Mouse (Mus musculus): Measurements from ENCODE around the gene Gmds.

Gene Gmds

GRCm38 (mm10) chr13:31808804-31809420, 529.6 kb downstream of the Gmds start:
- no peak for DNase-seq

GRCm38 (mm10) chr13:31808116-31808803, 530.3 kb downstream of the Gmds start:
- no peak for DNase-seq

DNA sequence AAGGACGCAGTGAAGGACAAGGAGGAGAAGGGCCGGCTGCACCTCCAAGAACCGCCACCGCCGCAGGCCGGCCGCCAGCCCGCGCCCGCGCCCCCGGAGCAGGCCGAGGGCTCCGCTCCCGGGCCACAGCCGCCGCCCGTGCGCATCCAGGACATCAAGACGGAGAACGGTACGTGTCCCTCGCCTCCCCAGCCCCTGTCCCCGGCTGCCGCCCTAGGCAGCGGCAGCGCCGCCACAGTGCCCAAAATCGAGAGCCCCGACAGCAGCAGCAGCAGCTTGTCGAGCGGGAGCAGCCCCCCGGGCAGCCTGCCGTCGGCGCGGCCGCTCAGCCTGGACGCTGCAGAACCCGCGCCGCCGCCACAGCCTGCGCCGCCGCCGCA, 530.8 kb downstream of the Gmds start:
- DNase-seq = no peak

GRCm38 (mm10) chr13:31806890-31807735, 531.4 kb downstream of the Gmds start:
- DNase-seq = no peak

- DNase-seq = no peak
These were observed 532.1 kb downstream of the Gmds start, which contains the start of gene Foxc1 for GRCm38 (mm10) chr13:31806428-31806832. Gene Foxc1, plus strand, starts transcription at chr13:31806633.

GRCm38 (mm10) chr13:31805831-31806427, 532.6 kb downstream of the Gmds start:
- DNase-seq = no peak

DNA sequence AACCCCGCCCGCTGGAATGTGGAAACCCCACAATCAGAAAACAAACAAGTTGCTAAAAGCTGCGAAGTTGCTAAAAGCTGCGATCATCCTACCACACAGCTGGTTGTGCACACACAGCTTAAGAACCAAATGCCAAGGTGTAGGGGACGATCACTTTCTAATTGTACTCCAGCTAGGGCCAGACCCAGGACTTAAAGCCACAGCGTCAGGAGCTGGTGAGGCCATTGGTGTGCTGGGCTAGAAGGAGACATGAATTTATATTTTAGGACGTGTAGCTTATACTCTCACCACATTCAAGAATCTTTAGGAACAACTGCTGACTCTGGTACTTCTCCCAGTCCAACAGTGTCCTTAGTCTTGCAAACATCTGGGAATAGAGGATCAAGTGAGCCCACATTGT, 534.0 kb downstream of the Gmds start:
- no peak for DNase-seq

GRCm38 (mm10) chr13:31803166-31804093, 535.1 kb downstream of the Gmds start:
- DNase-seq = no peak

DNA sequence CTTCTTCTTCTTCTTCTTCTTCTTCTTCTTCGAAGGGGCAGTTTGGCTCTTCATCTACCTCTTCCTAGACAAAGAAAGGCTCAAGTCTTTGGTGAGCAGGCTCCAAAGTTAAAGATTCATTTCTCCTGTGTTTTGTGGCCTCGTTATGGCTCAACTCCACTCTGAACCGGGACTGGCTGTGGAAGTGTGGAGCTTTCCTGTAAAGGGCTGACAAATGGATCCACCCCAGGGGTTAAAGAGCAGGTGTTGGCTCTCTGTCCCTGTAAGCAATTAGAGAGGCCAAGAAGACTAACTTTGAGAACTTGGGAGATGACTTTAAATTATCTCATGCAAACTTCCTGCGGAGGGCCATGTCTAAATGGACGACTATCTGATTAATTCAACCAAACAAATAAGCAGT, 536.1 kb downstream of the Gmds start:
- DNase-seq = no peak

- no peak for DNase-seq
These were observed 536.7 kb downstream of the Gmds start for GRCm38 (mm10) chr13:31801703-31802305.

DNA sequence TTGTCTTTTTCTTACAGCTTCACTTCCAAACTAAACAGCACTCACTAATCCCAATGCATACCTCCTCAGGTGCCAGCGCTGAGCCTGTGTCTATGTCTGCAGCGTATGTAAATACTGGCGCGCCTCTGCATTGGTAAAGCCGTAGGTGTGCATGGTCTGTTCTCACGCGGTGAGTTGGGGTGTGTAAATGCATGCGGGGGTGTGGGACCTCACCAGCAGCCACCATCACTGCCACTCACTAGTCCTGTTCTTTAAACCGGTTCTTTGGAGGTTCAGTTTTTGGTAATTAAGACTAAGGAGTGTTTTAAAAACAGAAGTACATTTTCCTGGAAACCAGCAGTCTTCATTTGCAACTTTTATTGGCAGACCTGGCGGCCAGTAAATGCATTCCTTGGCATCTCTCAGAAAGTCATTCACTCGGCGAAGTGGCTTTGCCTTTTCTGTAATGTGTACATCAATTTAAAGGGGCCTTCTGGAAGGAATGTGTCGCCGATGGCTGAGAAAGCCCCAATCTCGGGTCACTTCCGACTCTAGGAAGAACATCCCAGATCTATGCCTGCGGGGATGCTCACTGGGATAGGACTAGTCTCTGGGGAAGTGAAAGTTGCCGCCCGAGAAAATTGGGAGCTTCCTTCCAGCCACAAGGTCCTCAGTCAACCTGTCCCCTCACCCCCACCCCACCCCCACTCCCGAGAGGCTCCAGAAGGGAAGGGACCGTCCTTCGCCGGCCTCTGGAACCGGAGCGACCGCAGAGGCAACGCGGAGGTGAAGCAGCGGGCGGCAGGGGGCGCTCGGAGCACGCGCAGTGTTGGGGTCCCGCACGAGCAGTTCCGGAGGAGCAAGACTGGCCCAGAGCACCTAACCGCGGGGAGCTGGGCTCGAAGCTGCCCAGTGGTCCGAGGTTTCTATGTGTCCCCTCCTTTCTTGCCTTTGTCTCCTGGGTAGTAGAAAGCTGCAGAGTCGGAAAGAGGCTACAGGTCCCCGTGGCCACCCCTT, 537.7 kb downstream of the Gmds start:
- DNase-seq = peak; percentile 58

DNA sequence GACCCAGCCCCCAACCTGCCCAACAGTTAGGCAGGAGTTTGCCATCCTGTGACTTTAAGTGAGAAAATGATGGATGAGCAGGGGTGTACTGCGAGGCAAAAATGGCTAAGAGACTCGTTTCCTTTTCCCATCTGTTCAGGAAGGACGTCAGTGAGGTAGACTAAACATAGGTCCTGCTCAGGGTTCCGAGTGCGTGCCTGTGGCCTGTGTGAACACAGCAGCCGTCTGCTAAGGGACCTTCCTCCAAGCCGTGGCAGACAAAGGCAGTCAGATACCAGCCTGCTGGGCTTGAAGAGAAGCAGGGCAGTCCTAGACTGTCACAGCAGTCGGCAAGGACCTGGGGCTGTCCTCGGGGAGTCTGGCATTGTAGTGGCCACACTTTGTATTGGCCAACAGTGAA, 540.5 kb downstream of the Gmds start:
- no peak for DNase-seq

DNA sequence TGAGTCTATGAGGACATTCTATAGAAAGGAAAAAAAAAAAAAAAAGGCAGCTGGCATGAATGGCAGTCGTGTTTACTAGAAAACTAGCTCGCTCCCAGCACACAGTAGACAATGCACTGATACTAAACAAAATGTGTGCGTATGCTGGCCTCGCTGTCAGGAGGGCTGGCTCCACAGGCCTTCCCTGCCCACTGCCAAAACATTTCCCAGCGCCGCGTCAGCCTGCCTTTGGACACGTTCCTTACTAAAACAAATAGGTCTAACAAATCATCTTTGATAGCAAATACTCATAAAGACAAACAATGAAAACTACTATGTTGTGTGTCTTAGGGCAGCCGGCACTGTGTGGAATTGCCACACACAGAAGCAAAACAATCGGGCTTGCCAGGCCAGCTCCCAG, 541.2 kb downstream of the Gmds start:
- no peak for DNase-seq

DNA sequence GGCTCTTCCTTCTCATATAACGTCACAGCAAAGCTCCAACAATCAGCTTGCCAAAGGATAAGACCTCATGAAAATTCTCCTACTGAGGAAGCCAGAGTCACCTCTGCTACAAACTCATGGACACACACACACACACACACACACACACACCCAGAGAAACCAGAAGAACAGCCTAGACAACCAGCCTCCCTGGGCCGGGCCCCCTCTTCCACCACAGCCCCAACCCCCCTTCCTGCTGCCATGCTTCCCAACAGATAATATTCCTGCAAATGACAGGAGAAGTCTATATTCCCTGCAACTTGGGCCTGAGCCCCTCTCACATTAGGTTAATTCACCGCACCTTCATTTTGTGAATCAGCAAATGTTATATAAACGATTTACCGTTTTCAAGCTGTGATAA, 545.4 kb downstream of the Gmds start:
- DNase-seq = no peak

DNA sequence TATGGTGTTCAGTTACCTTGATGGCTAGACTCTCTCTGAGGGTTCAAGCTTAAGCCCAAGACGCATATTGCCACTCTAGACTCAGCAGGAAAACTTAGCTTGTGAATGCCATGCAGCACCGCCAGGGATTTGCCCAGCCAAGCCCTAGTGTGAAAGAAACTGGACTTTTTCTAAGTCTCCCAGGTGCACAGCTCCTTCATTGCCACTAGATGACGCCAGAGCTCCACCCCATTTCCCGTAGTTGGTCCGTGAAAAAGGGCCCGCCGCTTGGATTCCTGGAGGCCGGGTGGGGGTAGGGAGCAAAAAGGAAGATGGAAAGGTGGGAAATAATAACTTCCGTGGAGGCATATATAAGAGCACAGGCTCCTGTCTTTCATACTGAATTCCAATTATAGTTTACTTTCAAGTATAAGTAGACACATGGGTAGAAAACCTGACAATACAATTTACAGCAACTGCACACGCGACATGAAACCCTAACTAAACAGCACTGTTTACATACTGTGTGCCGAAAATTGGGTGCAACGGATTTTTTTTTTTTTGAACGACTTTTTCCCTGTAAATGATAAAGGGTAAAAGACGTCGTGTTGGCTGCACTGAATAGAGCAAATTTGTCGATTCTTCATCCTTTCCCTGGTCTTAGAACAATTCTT, 545.9 kb downstream of the Gmds start:
- DNase-seq = no peak

DNA sequence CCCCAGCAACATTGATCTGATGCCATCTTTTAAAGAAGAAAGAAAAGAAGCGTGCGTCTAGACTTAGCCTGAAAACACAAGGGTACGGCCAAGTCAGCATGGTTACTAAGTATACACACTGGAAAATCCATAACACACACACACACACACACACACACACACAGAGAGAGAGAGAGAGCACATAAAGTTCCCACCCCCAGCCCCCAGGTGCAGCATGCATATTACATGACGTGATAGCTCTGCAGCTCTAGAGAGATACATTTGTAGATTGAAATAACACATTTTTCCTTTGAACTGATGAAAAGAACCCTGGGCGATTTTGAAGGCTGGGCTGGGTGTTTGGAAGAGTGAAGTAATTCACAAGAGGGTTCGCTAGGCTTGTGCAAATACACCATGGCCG, 553.8 kb downstream of the Gmds start:
- DNase-seq = no peak

DNA sequence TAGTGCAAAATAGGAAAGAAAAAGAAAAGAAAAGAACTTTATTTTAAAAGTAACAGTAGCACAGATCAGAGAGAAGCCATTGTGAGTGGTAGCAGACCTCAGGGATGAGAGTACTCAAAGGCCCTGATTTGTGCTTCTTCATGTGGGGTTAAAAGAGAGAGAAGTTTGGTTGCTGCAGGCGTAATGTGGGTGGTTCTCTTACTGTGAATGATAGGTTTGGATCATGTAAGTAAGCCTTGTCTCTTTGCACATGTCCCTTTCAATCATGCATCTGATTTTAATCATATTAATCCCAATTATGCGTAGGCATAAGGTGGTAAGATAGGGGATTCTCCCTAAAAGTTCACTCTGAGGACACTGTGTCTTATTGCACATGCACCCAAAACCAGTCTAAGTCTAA, 556.5 kb downstream of the Gmds start:
- DNase-seq = no peak

DNA sequence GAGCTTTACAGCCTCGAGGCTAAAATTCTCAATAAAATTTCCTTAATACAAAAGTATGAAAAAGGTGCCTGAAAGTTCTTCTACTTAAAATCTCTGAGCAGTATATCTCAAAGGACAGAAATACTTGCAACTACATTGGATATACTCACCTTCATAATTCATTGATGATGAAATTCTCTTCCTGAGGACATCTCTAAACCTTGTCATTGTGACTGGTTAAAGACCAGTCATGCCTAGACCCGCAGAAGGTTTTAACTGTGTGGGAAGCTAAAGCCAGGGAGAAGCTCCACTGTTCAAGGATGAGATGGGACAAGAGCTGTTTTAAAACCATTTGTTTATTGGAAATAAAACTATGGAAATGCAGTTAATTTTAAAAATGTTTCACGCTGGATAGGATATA, 558.2 kb downstream of the Gmds start:
- DNase-seq = no peak

DNA sequence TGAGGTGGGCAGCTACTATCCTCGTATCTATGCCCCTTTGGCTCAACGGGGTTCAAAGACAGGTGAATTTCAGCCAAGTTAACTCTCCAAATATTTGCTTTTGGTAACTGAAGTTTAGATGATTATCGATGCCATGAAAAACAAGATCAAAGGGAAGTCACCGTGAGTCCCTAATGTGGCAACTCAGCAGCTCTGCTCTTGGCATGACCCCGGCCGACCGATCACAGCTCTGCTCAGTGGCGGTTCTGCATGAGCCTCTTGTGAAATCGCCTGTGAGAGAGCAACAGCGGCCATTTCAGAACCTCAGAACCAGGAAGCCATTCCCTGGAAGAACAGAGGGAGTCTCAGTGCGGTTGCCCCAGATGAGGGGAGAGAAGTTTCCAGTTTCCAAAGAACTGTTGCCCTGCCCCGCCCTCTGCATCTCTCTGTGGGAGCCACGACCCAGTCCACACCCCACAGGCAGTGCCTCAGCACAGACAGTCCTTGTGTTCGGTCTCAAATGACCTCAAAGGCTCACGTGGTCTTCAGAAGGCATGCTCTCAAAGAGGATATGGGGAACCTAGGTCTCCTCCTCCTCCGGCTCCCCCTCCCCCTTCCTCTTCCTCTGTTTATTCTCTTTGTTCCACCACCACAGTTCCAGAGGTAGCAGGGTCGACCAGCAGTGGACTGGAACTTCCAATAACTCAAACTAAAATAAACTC, 559.1 kb downstream of the Gmds start:
- DNase-seq = no peak

Data from cerebellum, adult 9-11 months (tissue).